Mouse (Mus musculus) heart, postnatal 25 days (tissue): ENCODE results near the gene Atg16l1. TPM values are rescaled to one million over a fixed set of nuclear protein-coding genes. Genes with fewer than 3 reads are reported as not detected.
"Not testable (repeated sequence)": the region's sequence is repeated elsewhere in the genome, so short reads cannot be mapped to it uniquely, and the experiment has no call there.

Experiments used
- DNase-seq: peaks from one replicate; pipeline ENCODE4 v3.0.0; 2022; ENCODE audit warnings: low spot score
- intact Hi-C: fragments of 180-260 bp; cut with DNase I; formaldehyde crosslinking; loops from one replicate; pipeline ENCODE4 v1.15.1; 2025
- total RNA-seq, 2 experiments: library from RNA; stranded (reverse); gene quantifications; 2 replicates each; pipeline ENCODE4 v1.2.3; 2021

The Atg16l1 gene
- total RNA-seq, 2 experiments from 2014 or later, result 29.3 to 30.5 TPM

- no peak for DNase-seq
- intact Hi-C loops, result loop anchor here (2.0 kb wide), 1 partner anchor 27 kb away; the partner anchor contains the start of gene Dgkd
Measured at GRCm38 (mm10) chr1:87825991-87826390, 70.3 kb downstream of the Atg16l1 start.

- intact Hi-C loops, result loop anchor here (2.0 kb wide), 1 partner anchor 26 kb away; the partner anchor contains the start of gene Dgkd
- DNase-seq, result no peak
Measured at GRCm38 (mm10) chr1:87826474-87826873, 70.8 kb downstream of the Atg16l1 start.

- intact Hi-C loops, result loop anchor here (2.0 kb wide), 1 partner anchor 25 kb away; the partner anchor contains the start of gene Dgkd
- DNase-seq, result not testable (repeated sequence)
Measured at GRCm38 (mm10) chr1:87827476-87827875, 71.8 kb downstream of the Atg16l1 start.

- intact Hi-C loops, result no loop called here
- DNase-seq, result peak; percentile 33
Measured at GRCm38 (mm10) chr1:87828185-87828584, 72.5 kb downstream of the Atg16l1 start.

GRCm38 (mm10) chr1:87828926-87829580 is 73.4 kb downstream of the Atg16l1 start:
- DNase-seq, result no peak
- intact Hi-C loops, result no loop called here

- intact Hi-C loops, result no loop called here
- DNase-seq, result no peak
Measured at GRCm38 (mm10) chr1:87829621-87830211, 74.0 kb downstream of the Atg16l1 start.

- DNase-seq, result no peak
- intact Hi-C loops, result no loop called here
Measured at GRCm38 (mm10) chr1:87836453-87836852, 80.8 kb downstream of the Atg16l1 start.

- no peak for DNase-seq
- intact Hi-C loops, result no loop called here
Measured at GRCm38 (mm10) chr1:87837018-87837417, 81.3 kb downstream of the Atg16l1 start.

GRCm38 (mm10) chr1:87840411-87841208 is 84.9 kb downstream of the Atg16l1 start:
- no peak for DNase-seq
- intact Hi-C loops, result no loop called here

Other genes starting within 250 kb of the Atg16l1 start
- gene Neu2, start 246.0 kb upstream of the Atg16l1 start, total RNA-seq, result not detected
- under 1 TPM; 0.36 to 0.49 TPM for gene Ngef, start 182.0 kb upstream of the Atg16l1 start, total RNA-seq
- 10 to 100 TPM; 10.4 to 12.5 TPM for gene Inpp5d, start 135.6 kb upstream of the Atg16l1 start, total RNA-seq
- gene Sag, start 47.8 kb downstream of the Atg16l1 start, total RNA-seq, result under 1 TPM; 0.20 to 0.39 TPM
- gene Dgkd, start 97.4 kb downstream of the Atg16l1 start, total RNA-seq, result 10 to 100 TPM; 56.5 to 56.7 TPM